Mouse (Mus musculus) CH12.LX (cell line): ENCODE results near the gene Zcchc10. TPM values are rescaled to one million over a fixed set of nuclear protein-coding genes. Genes with fewer than 3 reads are reported as not detected.

Experiments
- DNase-seq: peaks from one replicate; pipeline ENCODE4 v3.0.0-alpha.2; 2013; ENCODE audit errors: extremely low read depth
- H3K27ac ChIP-seq: 2 replicates; pipeline ENCODE4 v1.5.1; 2012; ENCODE audit warnings: low read depth, mild to moderate bottlenecking, control low read depth, moderate library complexity; ENCODE audit not compliant: insufficient read depth
- H3K27me3 ChIP-seq: replicated peaks from 2 replicates; pipeline ENCODE3; 2012; ENCODE audit warnings: inconsistent platforms
- H3K36me3 ChIP-seq, 2 experiments: replicated peaks in 1 of 2; 2 replicates each; pipeline versions ENCODE3 to v1.6.1; 2012; ENCODE audit warnings: inconsistent platforms in 1 of 2, low read length in 1 of 2, mild to moderate bottlenecking in 1 of 2, mixed read lengths in 1 of 2, moderate library complexity in 1 of 2; ENCODE audit not compliant: control insufficient read depth in 1 of 2, insufficient read depth in 1 of 2
- H3K4me1 ChIP-seq, 2 experiments: 2 replicates each; pipeline ENCODE4 v1.6.1; 2012; ENCODE audit warnings: inconsistent platforms in 1 of 2, moderate library complexity in 1 of 2; ENCODE audit not compliant: insufficient read depth in 2 of 2, control insufficient read depth in 1 of 2
- H3K4me2 ChIP-seq: 2 replicates; pipeline ENCODE4 v1.6.1; 2012; ENCODE audit warnings: low read depth, mild to moderate bottlenecking, control low read depth; ENCODE audit not compliant: poor library complexity, insufficient read depth, severe bottlenecking
- H3K4me3 ChIP-seq, 3 experiments: fragments of 150-350 bp in 1 of 3; sonication (generic) in 1 of 3; replicated peaks in 1 of 3; 2 replicates each; pipeline versions ENCODE3 to v1.5.1; 2011 to 2012; ENCODE audit warnings: low read depth in 2 of 3, low read length in 2 of 3, mild to moderate bottlenecking in 2 of 3, moderate library complexity in 2 of 3, control low read depth in 1 of 3, improper control_type of control experiment in 1 of 3, inconsistent platforms in 1 of 3, mixed read lengths in 1 of 3; ENCODE audit not compliant: poor library complexity in 1 of 3
- H3K79me2 ChIP-seq: replicated peaks from 2 replicates; pipeline ENCODE4 v1.6.1; 2012; ENCODE audit warnings: mild to moderate bottlenecking, moderate library complexity; ENCODE audit not compliant: control insufficient read depth, poor library complexity, insufficient read depth, severe bottlenecking; ENCODE audit errors: extremely low read depth
- H3K9ac ChIP-seq: 2 replicates; pipeline ENCODE4 v1.6.1; 2012; ENCODE audit warnings: low read depth, mild to moderate bottlenecking, control low read depth, moderate library complexity; ENCODE audit not compliant: insufficient read depth
- H3K9me3 ChIP-seq: replicated peaks from 2 replicates; pipeline ENCODE3; 2012; ENCODE audit warnings: low read length, inconsistent platforms, mixed read lengths
- BHLHE40 ChIP-seq: IDR thresholded peaks from 2 replicates; pipeline ENCODE4 v1.6.1; 2011; ENCODE audit warnings: mild to moderate bottlenecking, low read depth, low read length, improper control_type of control experiment
- CHD1 ChIP-seq: IDR thresholded peaks from 2 replicates; pipeline ENCODE4 v1.6.1; 2012; ENCODE audit warnings: low read depth, low read length, improper control_type of control experiment, inconsistent platforms
- E2F4 ChIP-seq: IDR thresholded peaks from 2 replicates; pipeline ENCODE4 v1.6.1; 2011; ENCODE audit warnings: low read depth, low read length, improper control_type of control experiment; ENCODE audit not compliant: insufficient replicate concordance
- ELF1 ChIP-seq: IDR thresholded peaks from 2 replicates; pipeline ENCODE4 v1.6.1; 2014; ENCODE audit warnings: low read depth, mild to moderate bottlenecking, inconsistent platforms, low read length, improper control_type of control experiment
- ETS1 ChIP-seq: conservative IDR thresholded peaks from 2 replicates; pipeline ENCODE4 v1.6.1; 2012; ENCODE audit warnings: low read depth, mild to moderate bottlenecking, inconsistent platforms, low read length, improper control_type of control experiment, moderate library complexity
- GABPA ChIP-seq: IDR thresholded peaks from 2 replicates; pipeline ENCODE4 v1.6.1; 2012; ENCODE audit warnings: low read depth, low read length, improper control_type of control experiment, inconsistent platforms; ENCODE audit not compliant: insufficient replicate concordance
- HCFC1 ChIP-seq: IDR thresholded peaks from 2 replicates; pipeline ENCODE4 v1.6.1; 2012; ENCODE audit warnings: low read depth, mild to moderate bottlenecking, inconsistent platforms, low read length, improper control_type of control experiment
- IRF4 ChIP-seq: IDR thresholded peaks from 2 replicates; pipeline ENCODE4 v1.6.1; 2014; ENCODE audit warnings: low read depth, mild to moderate bottlenecking, inconsistent platforms, low read length, improper control_type of control experiment
- JUN ChIP-seq: IDR thresholded peaks from 2 replicates; pipeline ENCODE4 v1.6.1; 2011; ENCODE audit warnings: low read depth, mild to moderate bottlenecking, low read length, improper control_type of control experiment, moderate library complexity; ENCODE audit not compliant: insufficient read depth
- MAFK ChIP-seq: IDR thresholded peaks from 2 replicates; pipeline ENCODE4 v1.6.1; 2011; ENCODE audit warnings: low read length, improper control_type of control experiment; ENCODE audit not compliant: insufficient replicate concordance
- MEF2A ChIP-seq: IDR thresholded peaks from 2 replicates; pipeline ENCODE4 v1.6.1; 2014; ENCODE audit warnings: low read depth, mild to moderate bottlenecking, inconsistent platforms, low read length, improper control_type of control experiment, borderline replicate concordance
- MXI1 ChIP-seq: IDR thresholded peaks from 2 replicates; pipeline ENCODE4 v1.6.1; 2011; ENCODE audit warnings: mild to moderate bottlenecking, low read depth, low read length, improper control_type of control experiment
- MYC ChIP-seq: IDR thresholded peaks from 2 replicates; pipeline ENCODE4 v1.6.1; 2011; ENCODE audit warnings: low read depth, mild to moderate bottlenecking, improper control_type of control experiment, low read length
- POLR2A ChIP-seq: IDR thresholded peaks from 2 replicates; pipeline ENCODE4 v1.6.1; 2011; ENCODE audit warnings: low read depth, mild to moderate bottlenecking, improper control_type of control experiment, low read length
- POLR2AphosphoS2 ChIP-seq: IDR thresholded peaks from 2 replicates; pipeline ENCODE4 v1.6.1; 2011; ENCODE audit warnings: low read depth, low read length, improper control_type of control experiment
- RAD21 ChIP-seq: IDR thresholded peaks from 2 replicates; pipeline ENCODE4 v1.6.1; 2011; ENCODE audit warnings: low read depth, mild to moderate bottlenecking, low read length, improper control_type of control experiment, moderate library complexity
- RCOR1 ChIP-seq: conservative IDR thresholded peaks from 2 replicates; pipeline ENCODE4 v1.6.1; 2012; ENCODE audit warnings: low read depth, mild to moderate bottlenecking, inconsistent platforms, low read length, improper control_type of control experiment
- SIN3A ChIP-seq: IDR thresholded peaks from 2 replicates; pipeline ENCODE4 v1.6.1; 2012; ENCODE audit warnings: low read length, improper control_type of control experiment, inconsistent platforms
- USF1 ChIP-seq: IDR thresholded peaks from 2 replicates; pipeline ENCODE4 v1.6.1; 2014; ENCODE audit warnings: low read depth, mild to moderate bottlenecking, inconsistent platforms, low read length, improper control_type of control experiment
- ZC3H11A ChIP-seq: IDR thresholded peaks from 2 replicates; pipeline ENCODE4 v1.6.1; 2012; ENCODE audit warnings: low read depth, mild to moderate bottlenecking, inconsistent platforms, low read length, improper control_type of control experiment
- ZKSCAN1 ChIP-seq: IDR thresholded peaks from 2 replicates; pipeline ENCODE4 v1.6.1; 2012; ENCODE audit warnings: low read depth, inconsistent platforms, low read length, improper control_type of control experiment, borderline replicate concordance
- ZNF384 ChIP-seq: IDR thresholded peaks from 2 replicates; pipeline ENCODE4 v1.6.1; 2012; ENCODE audit warnings: low read depth, low read length, improper control_type of control experiment, inconsistent platforms
- dilution Hi-C: fragments of 300-500 bp; cut with MboI; formaldehyde crosslinking; loops from 2 replicates; pipeline ENCODE4 v1.14.3; 2020; ENCODE audit warnings: low sequenced_read_pairs; ENCODE audit not compliant: extremely low pct_unique_long_range_greater_than_20kb, extremely low pct_ligation_motif_present
- in situ Hi-C: fragments of 300-500 bp; cut with MboI; formaldehyde crosslinking; loops from 3 replicates; pipeline ENCODE4 v1.14.3; 2019; ENCODE audit warnings: low sequenced_read_pairs, low pct_ligation_motif_present, low pct_unique_long_range_greater_than_20kb, mixed read lengths
- polyA plus RNA-seq: library from polyadenylated mRNA; unstranded; fragments of >175 nt; gene quantifications from 2 replicates; pipeline ENCODE4 v1.2.1, GENCODE M21; 2012; ENCODE audit warnings: low read depth; ENCODE audit not compliant: insufficient read length
- total RNA-seq, 2 experiments: library from RNA; depleted of rRNA; stranded (reverse); fragments of 300-350 nt in 1 of 2; fragments of >200 nt in 1 of 2; gene quantifications; 2 replicates each; pipeline ENCODE4 v1.2.3; 2012 to 2014

Zcchc10 gene
- total and polyA plus RNA-seq, 3 experiments: 4.9 to 72.4 (median 24.3) TPM

DNA sequence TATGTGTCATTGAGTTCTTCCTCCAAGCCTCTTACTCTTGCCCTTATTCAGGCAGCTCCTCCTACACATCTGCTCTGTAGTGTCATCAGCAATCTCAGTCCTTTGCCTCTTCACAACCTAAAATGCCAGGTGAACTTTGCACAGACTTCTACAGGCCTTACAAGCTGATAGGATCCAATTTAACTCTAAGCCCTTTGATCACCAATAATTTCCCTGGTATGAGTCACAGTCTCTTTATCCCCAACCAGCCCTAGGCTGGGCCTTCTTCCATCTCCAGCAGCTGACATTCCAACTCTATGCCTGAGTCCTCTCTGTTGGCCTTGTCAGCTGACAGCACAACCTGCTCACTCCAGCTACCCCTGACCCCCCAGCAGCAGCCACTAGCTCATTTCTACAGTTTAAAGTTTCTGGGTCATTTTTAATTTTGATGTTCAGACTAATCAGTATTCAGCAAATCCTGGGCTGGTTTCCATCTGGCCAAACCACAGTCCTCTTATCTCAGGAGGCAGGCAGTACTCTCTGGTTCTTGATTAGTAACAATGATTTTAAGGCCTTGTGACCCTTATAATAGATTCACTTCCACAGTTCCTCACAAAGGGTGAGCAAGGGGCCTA is 16.1 kb upstream of the Zcchc10 start:
- DNase-seq: no peak
- no peaks in the 10 kb centered on the region for H3K27me3 ChIP-seq
- in situ Hi-C loops (no loop called here), dilution Hi-C loops (no loop called here)
- no peak overlapping the region; the same call in 1 of the 2 replicates for H3K9ac ChIP-seq
- H3K4me3 ChIP-seq: no peak overlapping the region
- TF ChIP-seq ZC3H11A: no peak
- no peak for TF ChIP-seq MXI1
- TF ChIP-seq ELF1: no peak
- TF ChIP-seq CHD1: no peak
- no peak for TF ChIP-seq E2F4
- no peak for TF ChIP-seq GABPA
- no peak for TF ChIP-seq RAD21
- no peak for TF ChIP-seq POLR2AphosphoS2
- no peak for TF ChIP-seq RCOR1
- TF ChIP-seq MYC: no peak
- no peak for TF ChIP-seq ZKSCAN1
- no peak for TF ChIP-seq HCFC1
- no peak for TF ChIP-seq BHLHE40
- H3K27ac ChIP-seq: no peak overlapping the region
- no peaks in the 10 kb centered on the region for H3K36me3 ChIP-seq
- no peak overlapping the region for H3K4me2 ChIP-seq
- H3K9me3 ChIP-seq: no peaks in the 10 kb centered on the region
- H3K4me1 ChIP-seq: peaks cover 6 to 40% of the 10 kb centered on the region in 2 experiments; a peak in 3 of 4 replicates
- no peaks in the 10 kb centered on the region for H3K79me2 ChIP-seq

DNA sequence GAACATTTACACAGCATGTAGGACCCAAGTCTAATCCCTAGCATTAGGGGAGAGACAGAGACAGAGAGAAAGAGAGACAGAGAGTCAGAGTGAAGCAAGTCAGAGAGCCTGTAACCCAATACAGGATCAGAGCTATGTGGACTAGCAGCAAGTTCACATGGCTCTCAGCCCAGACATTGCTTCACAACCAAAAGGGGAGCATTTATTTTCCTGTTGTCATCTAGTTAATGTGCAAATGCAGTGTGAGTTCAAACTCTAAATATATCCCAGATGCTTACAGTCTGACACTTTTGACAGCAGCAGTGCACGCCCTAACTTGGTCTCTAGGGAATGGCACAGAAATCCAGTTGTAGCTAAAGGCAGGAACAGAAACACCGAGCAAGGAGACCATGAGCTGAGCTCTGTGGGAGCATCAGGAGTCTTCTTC is 15.6 kb upstream of the Zcchc10 start:
- Histone ChIP-seq H3K9ac (no peak overlapping the region), H3K4me3 (no peak overlapping the region), H3K36me3 (no peaks in the 10 kb centered on the region), H3K27me3 (no peaks in the 10 kb centered on the region), H3K27ac (no peak overlapping the region), H3K4me1 (peaks cover 6 to 40% of the 10 kb centered on the region in 2 experiments; a peak in 3 of 4 replicates), H3K9me3 (no peaks in the 10 kb centered on the region), H3K79me2 (no peaks in the 10 kb centered on the region), H3K4me2 (no peak overlapping the region)
- in situ Hi-C loops (no loop called here), dilution Hi-C loops (no loop called here)
- no peak for TF ChIP-seq IRF4
- no peak for TF ChIP-seq RAD21
- no peak for TF ChIP-seq JUN
- no peak for TF ChIP-seq USF1
- TF ChIP-seq MEF2A: peak; percentile 51; the same call in 1 of the 2 replicates
- TF ChIP-seq RCOR1: no peak
- no peak for TF ChIP-seq ZC3H11A
- TF ChIP-seq ZNF384: no peak
- TF ChIP-seq POLR2A: no peak
- 0 out of 2 replicates have a peak, but pooled peaks have one; percentile 21 for TF ChIP-seq MAFK
- no peak for TF ChIP-seq ETS1
- no peak for TF ChIP-seq MYC
- no peak for TF ChIP-seq SIN3A
- no peak for TF ChIP-seq E2F4
- peak; percentile 43 for DNase-seq
